Mouse (Mus musculus): ENCODE measurements at regions not wholly inside any gene's neighbourhood (a gene's known extent, or its start where the extent isn't known, plus 50 kb on each side); places are given as distances from the start of the nearest gene placed in this dataset.

DNA sequence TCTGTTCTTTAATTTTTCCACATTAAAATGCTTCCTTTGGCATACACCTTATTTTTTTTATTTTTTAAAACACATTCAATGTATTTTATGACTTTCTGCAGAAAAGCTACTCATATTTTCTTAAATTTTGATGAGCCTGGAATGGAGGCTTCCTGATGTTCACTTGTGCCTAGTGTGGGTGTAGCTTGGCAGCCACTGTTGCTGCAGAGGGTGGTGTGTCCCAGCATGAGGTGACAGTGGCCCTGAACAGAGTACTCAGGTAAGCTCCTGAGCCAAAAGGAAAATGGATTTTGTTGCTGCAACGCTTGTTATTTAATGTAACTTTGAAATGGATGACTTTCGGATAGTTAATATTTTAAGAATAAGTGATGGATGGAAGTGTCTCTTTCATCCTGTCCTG is 170.6 kb downstream of the Eipr1 start:
- Histone ChIP-seq H3K9me3 (no peaks in the 10 kb centered on the region), H3K4me2 (no peak overlapping the region), H3K27ac (no peak overlapping the region), H3K27me3 (no peaks in the 10 kb centered on the region), H3K36me3 (no peaks in the 10 kb centered on the region), H3K4me3 (no peak overlapping the region), H3K9ac (no peak overlapping the region), H3K4me1 (no peaks in the 10 kb centered on the region)
- no peak for ATAC-seq (ENCODE audit: insufficient number of reproducible peaks, insufficient read depth, low FRiP score, low TSS enrichment, low read depth)
- WGBS, result 86% methylated on average over 2 of the region's 2 CpGs

DNA sequence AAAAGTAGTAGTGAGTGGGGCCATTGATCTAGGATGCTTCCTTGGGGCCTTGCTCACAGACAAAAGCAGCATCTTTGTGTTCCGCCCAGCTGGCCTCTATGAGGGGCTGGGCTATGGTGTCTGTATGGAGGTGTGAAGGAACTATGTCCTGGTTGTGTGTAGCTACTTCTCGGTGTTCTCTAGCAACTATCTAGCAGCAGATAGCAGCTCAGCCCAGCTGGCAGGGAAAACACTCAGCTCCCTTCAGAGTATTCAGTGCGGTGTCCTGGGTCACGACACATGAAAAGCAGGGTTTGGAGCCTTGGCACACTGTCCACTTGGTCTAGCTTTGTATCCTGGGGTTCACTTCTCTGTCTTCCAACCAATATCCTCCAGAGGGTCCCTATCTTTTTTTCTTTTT is 173.6 kb downstream of the Eipr1 start:
- H3K27me3 ChIP-seq, result no peaks in the 10 kb centered on the region
- WGBS, result 92% methylated on average over 4 of the region's 4 CpGs
- no peak for ATAC-seq (ENCODE audit: insufficient number of reproducible peaks, insufficient read depth, low FRiP score, low TSS enrichment, low read depth)
- no peak overlapping the region for H3K9ac ChIP-seq
- H3K4me2 ChIP-seq, result no peak overlapping the region
- H3K36me3 ChIP-seq, result no peaks in the 10 kb centered on the region
- H3K27ac ChIP-seq, result no peak overlapping the region
- H3K4me3 ChIP-seq, result no peak overlapping the region
- H3K4me1 ChIP-seq, result no peaks in the 10 kb centered on the region
- no peaks in the 10 kb centered on the region for H3K9me3 ChIP-seq

DNA sequence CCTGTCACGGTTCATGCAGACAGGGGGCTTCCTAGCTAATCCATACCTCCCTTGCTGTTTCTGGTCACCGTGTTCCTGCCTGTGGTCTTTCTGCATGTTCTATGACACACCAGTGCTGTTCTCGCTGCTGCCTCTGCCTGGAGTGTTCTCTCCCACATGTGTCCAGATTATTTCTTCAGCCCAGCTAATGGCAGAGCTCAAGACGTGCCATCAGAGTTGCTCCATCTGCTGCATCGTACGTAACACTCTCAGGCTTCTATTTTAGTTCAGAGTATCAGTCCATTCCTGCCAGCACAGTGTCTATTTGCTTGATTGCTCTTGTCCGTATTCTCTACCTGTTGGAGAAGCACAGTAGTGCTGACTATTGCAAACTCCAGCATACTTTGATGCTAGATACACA is 188.3 kb downstream of the Eipr1 start:
- ATAC-seq (ENCODE audit: insufficient number of reproducible peaks, insufficient read depth, low FRiP score, low TSS enrichment, low read depth), result no peak
- Histone ChIP-seq H3K27me3 (no peaks in the 10 kb centered on the region), H3K36me3 (no peaks in the 10 kb centered on the region), H3K4me2 (no peak overlapping the region), H3K9me3 (no peaks in the 10 kb centered on the region), H3K9ac (no peak overlapping the region), H3K27ac (no peak overlapping the region), H3K4me3 (no peak overlapping the region), H3K4me1 (no peaks in the 10 kb centered on the region)
- WGBS, result 87% methylated on average over 7 of the region's 7 CpGs

DNA sequence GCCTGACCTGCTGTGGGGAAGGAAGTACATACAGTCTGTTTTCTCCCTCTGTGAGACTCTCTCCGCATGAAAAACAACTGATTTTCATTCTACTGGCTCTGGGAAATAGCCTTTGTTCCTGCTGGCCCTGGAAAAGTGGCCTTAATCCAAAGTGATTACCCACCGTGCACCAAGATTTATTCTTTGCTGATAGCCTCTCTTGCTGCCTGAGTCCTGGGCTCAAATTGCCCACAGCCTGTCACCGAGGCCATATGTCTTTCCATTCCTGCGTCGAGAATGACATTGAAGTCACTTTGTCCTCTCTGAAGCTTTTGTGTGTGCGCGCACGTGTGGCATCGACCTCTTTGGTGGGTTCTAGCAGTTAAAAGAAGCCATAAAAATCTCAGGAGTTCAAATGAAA is 197.3 kb downstream of the Eipr1 start:
- H3K4me2 ChIP-seq, result no peak overlapping the region
- no peak overlapping the region for H3K4me3 ChIP-seq
- no peak overlapping the region for H3K27ac ChIP-seq
- no peak for ATAC-seq (ENCODE audit: insufficient number of reproducible peaks, insufficient read depth, low FRiP score, low TSS enrichment, low read depth)
- H3K9ac ChIP-seq, result no peak overlapping the region
- H3K4me1 ChIP-seq, result no peaks in the 10 kb centered on the region
- WGBS, result 72% methylated on average over 9 of the region's 9 CpGs
- H3K27me3 ChIP-seq, result no peaks in the 10 kb centered on the region
- H3K9me3 ChIP-seq, result no peaks in the 10 kb centered on the region
- H3K36me3 ChIP-seq, result no peaks in the 10 kb centered on the region

DNA sequence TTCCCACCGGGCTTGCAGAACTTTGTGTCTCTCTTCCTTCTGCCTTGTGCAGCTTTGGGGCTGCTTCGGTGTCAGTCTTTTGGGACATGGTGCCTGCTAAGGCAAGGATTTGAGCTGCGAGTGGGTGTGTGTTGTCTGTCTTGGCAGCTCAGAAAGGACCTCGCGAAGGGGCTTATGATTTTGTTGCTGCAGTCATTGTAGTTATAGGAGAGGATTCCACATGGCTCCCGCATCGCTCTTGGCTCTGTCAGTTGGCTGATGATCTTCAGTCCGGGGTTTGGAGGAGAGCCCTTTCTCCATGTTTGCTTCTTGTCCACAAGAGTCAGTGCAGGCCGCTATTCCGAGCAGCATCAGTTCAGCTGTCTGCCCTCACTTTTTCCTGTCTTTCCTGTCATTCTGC is 197.7 kb downstream of the Eipr1 start:
- Histone ChIP-seq H3K9me3 (no peaks in the 10 kb centered on the region), H3K9ac (no peak overlapping the region), H3K4me2 (no peak overlapping the region), H3K36me3 (no peaks in the 10 kb centered on the region), H3K27me3 (no peaks in the 10 kb centered on the region), H3K4me3 (no peak overlapping the region), H3K27ac (no peak overlapping the region), H3K4me1 (no peaks in the 10 kb centered on the region)
- 86% methylated on average over 10 of the region's 10 CpGs for WGBS
- no peak for ATAC-seq (ENCODE audit: insufficient number of reproducible peaks, insufficient read depth, low FRiP score, low TSS enrichment, low read depth)

DNA sequence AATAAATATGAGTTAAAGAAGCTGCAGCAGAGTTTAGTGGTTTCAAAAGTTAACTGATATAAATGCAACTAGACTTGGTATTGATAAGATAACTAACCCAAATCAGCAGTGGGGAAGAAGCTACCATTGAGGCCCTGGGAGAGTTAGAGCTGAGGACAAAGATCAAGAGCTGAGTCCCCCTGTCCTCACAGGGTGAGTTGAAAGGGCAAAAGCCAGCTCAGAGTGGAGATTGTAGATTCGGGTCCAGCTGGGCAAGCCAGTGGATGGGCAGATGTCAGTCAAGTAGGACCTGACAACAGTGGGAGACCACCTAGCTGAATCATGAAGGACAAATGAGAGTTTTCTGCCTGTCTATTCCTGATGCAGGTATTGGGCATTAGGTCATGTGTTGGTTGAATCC is 205.6 kb downstream of the Eipr1 start:
- Histone ChIP-seq H3K9ac (no peak overlapping the region), H3K27ac (no peak overlapping the region), H3K27me3 (no peaks in the 10 kb centered on the region), H3K9me3 (no peaks in the 10 kb centered on the region), H3K4me2 (no peak overlapping the region), H3K4me1 (no peaks in the 10 kb centered on the region), H3K4me3 (no peak overlapping the region), H3K36me3 (no peaks in the 10 kb centered on the region)
- 75% methylated on average over 1 of the region's 1 CpGs for WGBS
- ATAC-seq (ENCODE audit: insufficient number of reproducible peaks, insufficient read depth, low FRiP score, low TSS enrichment, low read depth), result no peak

DNA sequence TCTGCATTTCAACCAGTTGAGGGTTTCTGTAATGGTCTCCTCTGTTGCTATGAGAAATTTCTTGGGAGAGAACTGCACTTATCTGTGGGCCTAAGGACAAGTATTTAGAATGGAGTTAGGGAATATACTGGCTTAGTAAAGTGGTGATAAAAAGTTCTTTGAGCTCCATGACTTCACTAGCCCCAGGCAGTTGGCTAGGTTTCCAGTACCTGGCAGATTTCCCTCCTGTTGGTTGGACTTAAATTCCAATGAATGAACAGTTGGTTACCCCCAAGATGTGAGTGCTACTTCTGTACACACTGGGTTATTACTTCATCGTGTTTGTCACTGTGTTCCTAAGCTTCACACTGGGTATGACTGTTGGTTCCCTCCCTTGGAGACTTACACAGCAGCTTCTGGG is 207.1 kb downstream of the Eipr1 start:
- no peaks in the 10 kb centered on the region for H3K9me3 ChIP-seq

DNA sequence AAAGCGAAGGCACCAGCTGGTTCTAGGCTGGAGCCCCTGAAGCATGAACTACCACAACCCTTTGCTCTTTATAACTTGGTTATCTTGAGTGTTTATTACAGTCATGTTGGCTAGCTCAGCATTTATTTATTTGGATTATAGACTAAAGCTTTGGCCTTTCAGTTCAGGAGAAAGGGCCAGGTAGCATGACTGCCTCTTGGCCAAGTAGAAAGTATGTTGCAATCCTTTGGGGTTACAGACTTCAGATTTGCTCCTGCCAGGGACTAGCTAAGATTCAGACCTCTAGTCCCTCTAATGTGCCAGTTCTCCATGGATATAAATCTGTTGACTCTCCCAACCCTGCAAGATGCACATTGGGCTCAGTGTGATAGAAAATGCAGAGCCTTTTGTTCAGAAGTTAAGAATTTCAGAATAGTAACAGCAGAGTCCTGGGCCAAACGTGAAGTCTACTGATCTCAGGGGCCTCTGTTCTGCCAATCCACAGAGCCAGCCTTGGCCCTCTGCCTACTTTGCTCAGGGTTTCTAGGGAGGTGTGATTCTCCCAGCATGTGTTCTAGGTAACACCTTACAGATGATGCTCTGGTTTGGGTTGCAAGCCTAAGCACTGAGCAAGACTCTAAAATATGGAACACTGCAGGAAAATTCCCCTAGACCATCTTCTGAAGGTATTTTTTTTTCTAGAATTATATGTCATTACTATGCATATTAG is 218.2 kb downstream of the Eipr1 start:
- H3K9me3 ChIP-seq, result no peaks in the 10 kb centered on the region
- no peak overlapping the region for H3K27ac ChIP-seq
- H3K4me3 ChIP-seq, result no peak overlapping the region
- no peaks in the 10 kb centered on the region for H3K27me3 ChIP-seq
- no peaks in the 10 kb centered on the region for H3K4me1 ChIP-seq
- no peak overlapping the region for H3K4me2 ChIP-seq
- no peaks in the 10 kb centered on the region for H3K36me3 ChIP-seq
- no peak for ATAC-seq (ENCODE audit: insufficient number of reproducible peaks, insufficient read depth, low FRiP score, low TSS enrichment, low read depth)
- H3K9ac ChIP-seq, result no peak overlapping the region
- 75% methylated on average over 2 of the region's 2 CpGs for WGBS

More for the DNA sequence above, 207.1 kb downstream of the Eipr1 start:
- no peak overlapping the region for H3K4me3 ChIP-seq
- H3K27me3 ChIP-seq, result no peaks in the 10 kb centered on the region
- no peaks in the 10 kb centered on the region for H3K4me1 ChIP-seq
- no peak overlapping the region for H3K4me2 ChIP-seq
- no peak overlapping the region for H3K9ac ChIP-seq
- no peak overlapping the region for H3K27ac ChIP-seq
- ATAC-seq (ENCODE audit: insufficient number of reproducible peaks, insufficient read depth, low FRiP score, low TSS enrichment, low read depth), result no peak
- WGBS, result 67% methylated on average over 1 of the region's 1 CpGs
- H3K36me3 ChIP-seq, result no peaks in the 10 kb centered on the region

DNA sequence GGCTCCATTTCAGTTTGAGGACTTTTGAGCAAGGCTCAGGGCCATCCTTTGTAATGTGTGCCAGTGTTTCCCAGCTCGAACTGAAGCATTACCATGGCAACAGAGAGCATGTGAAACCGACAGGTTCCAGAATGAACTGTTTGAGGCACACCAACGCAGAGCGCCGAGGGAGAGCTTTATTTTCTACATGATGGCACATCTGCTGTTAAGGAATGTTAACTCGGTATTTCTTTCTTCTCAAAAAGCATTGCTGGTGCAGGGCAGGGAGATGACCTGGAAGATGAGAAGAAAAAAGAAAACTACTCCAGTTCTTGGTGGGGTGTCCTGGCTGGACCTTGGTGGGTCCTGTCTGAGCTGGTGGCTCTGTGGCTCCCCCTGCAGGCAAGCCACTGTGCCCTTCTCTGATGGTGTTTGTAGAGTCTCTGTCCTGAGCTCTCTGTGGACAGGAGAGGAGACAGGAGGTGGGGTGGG is 223.0 kb downstream of the Eipr1 start:
- no peaks in the 10 kb centered on the region for H3K4me1 ChIP-seq
- 65% methylated on average over 6 of the region's 6 CpGs for WGBS
- no peaks in the 10 kb centered on the region for H3K9me3 ChIP-seq
- no peak overlapping the region for H3K27ac ChIP-seq
- H3K36me3 ChIP-seq, result no peaks in the 10 kb centered on the region
- no peak overlapping the region for H3K4me3 ChIP-seq
- H3K27me3 ChIP-seq, result 0 out of 2 replicates have a peak, but pooled peaks cover 4% of the 10 kb centered on the region
- H3K9ac ChIP-seq, result no peak overlapping the region
- no peak for ATAC-seq (ENCODE audit: insufficient number of reproducible peaks, insufficient read depth, low FRiP score, low TSS enrichment, low read depth)
- H3K4me2 ChIP-seq, result no peak overlapping the region

DNA sequence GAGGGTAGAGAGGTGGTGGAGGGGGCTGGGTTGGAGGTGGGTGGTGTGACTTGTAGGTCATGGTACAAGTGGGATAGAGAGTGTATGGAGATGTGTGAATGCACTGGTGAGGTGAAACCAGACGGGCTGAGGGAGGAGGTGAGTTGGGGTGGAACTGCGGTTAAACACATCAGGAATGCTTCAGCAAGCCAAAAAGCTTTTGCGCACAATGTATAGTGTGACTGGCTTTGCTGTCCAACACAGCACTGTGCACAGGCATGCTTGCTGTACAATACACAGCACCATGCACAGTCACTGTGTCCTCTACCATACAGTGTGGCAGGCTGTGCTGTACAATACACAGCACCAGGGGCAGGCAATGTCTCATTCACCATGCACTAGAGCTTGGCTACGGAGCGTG is 223.6 kb downstream of the Eipr1 start:
- 87% methylated on average over 5 of the region's 5 CpGs for WGBS
- no peak overlapping the region for H3K4me2 ChIP-seq
- no peak for ATAC-seq (ENCODE audit: insufficient number of reproducible peaks, insufficient read depth, low FRiP score, low TSS enrichment, low read depth)

DNA sequence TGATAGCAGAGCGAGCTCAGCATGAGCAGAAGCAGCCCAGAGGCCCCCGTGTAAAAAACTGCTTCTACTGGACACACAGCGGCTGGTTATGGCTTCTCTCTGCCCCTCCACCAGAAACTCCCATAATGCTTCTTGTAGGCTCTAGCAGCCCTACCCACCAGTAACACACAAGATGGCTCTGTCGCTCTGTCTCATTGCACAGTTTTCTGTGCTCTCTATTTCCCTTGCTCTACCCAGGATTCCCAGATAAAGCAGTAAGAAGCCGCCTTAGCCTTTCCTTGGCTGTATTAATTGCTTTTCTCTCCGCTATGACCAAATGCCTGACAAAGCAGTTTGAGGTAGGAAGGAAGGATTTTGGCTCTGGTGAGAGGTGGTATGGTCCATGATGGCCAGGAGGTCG is 228.1 kb downstream of the Eipr1 start:
- no peaks in the 10 kb centered on the region for H3K9me3 ChIP-seq
- H3K4me3 ChIP-seq, result no peak overlapping the region
- H3K27me3 ChIP-seq, result 0 out of 2 replicates have a peak, but pooled peaks cover 5% of the 10 kb centered on the region
- H3K9ac ChIP-seq, result no peak overlapping the region
- H3K36me3 ChIP-seq, result no peaks in the 10 kb centered on the region
- H3K4me1 ChIP-seq, result no peaks in the 10 kb centered on the region
- H3K4me2 ChIP-seq, result no peak overlapping the region
- 83% methylated on average over 7 of the region's 7 CpGs for WGBS
- ATAC-seq (ENCODE audit: insufficient number of reproducible peaks, insufficient read depth, low FRiP score, low TSS enrichment, low read depth), result no peak
- no peak overlapping the region for H3K27ac ChIP-seq

More for the DNA sequence above, 223.6 kb downstream of the Eipr1 start:
- Histone ChIP-seq H3K9ac (no peak overlapping the region), H3K27me3 (0 out of 2 replicates have a peak, but pooled peaks cover 5% of the 10 kb centered on the region), H3K36me3 (no peaks in the 10 kb centered on the region), H3K27ac (no peak overlapping the region), H3K9me3 (no peaks in the 10 kb centered on the region), H3K4me1 (no peaks in the 10 kb centered on the region), H3K4me3 (no peak overlapping the region)

DNA sequence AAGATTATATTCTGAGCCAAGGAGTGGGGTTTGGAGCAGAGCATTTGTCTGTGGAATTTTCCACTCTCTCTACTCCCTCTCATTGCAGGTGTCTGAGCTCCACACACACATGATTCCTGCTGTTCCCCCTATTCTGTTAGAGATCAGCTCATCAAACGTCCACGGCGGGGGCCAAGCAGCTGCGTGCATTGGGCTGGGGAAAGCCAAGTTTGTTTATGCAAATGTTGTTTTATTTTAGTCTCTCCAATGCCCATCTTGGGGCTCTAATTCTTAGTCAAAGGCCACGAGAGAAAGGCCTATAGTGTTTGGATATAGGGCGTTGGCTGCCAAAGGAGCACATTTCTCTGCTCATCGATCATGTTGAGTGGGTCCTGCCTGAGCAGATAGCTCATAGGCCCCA is 234.6 kb downstream of the Eipr1 start:
- H3K9ac ChIP-seq, result no peak overlapping the region
- no peak overlapping the region for H3K4me3 ChIP-seq
- no peaks in the 10 kb centered on the region for H3K9me3 ChIP-seq
- H3K27ac ChIP-seq, result no peak overlapping the region
- no peaks in the 10 kb centered on the region for H3K4me1 ChIP-seq
- 80% methylated on average over 7 of the region's 7 CpGs for WGBS
- ATAC-seq (ENCODE audit: insufficient number of reproducible peaks, insufficient read depth, low FRiP score, low TSS enrichment, low read depth), result no peak
- no peaks in the 10 kb centered on the region for H3K36me3 ChIP-seq
- no peak overlapping the region for H3K4me2 ChIP-seq
- H3K27me3 ChIP-seq, result no peaks in the 10 kb centered on the region

All from embryonic facial prominence, embryonic 13.5 days (tissue).